Mouse (Mus musculus) ES-E14 (cell line): Measurements from ENCODE around the gene Man2b2. TPM values are rescaled to one million over a fixed set of nuclear protein-coding genes. Genes with fewer than 3 reads are reported as not detected.

Source experiments
- DNase-seq: peaks from one replicate; pipeline ENCODE4 v3.0.0-alpha.2; 2013; ENCODE audit warnings: low read depth, low spot score
- H3K27ac ChIP-seq: 2 replicates; pipeline ENCODE4 v1.5.1; 2012; ENCODE audit warnings: low read depth, mild to moderate bottlenecking, low read length, moderate library complexity, mixed read lengths; ENCODE audit not compliant: poor library complexity, insufficient read depth, severe bottlenecking
- H3K36me3 ChIP-seq: 2 replicates; pipeline ENCODE4 v1.6.1; 2012; ENCODE audit warnings: mild to moderate bottlenecking, low read length, moderate library complexity, mixed read lengths; ENCODE audit not compliant: control insufficient read depth, poor library complexity, insufficient read depth, severe bottlenecking
- H3K4me1 ChIP-seq, 2 experiments: fragments of 150-350 bp in 1 of 2; sonication (generic) in 1 of 2; 2 replicates each; pipeline ENCODE4 v1.6.1; 2012; ENCODE audit warnings: low read length in 2 of 2, mild to moderate bottlenecking in 1 of 2, mixed read lengths in 1 of 2; ENCODE audit not compliant: control insufficient read depth in 2 of 2, insufficient read depth in 2 of 2, poor library complexity in 1 of 2
- H3K4me3 ChIP-seq, 2 experiments: fragments of 150-350 bp in 1 of 2; sonication (generic) in 1 of 2; 2 replicates each; pipeline ENCODE4 v1.5.1; 2012; ENCODE audit warnings: low read length in 2 of 2, low read depth in 1 of 2, mild to moderate bottlenecking in 1 of 2, mixed read lengths in 1 of 2; ENCODE audit not compliant: insufficient read depth in 1 of 2, poor library complexity in 1 of 2, severe bottlenecking in 1 of 2
- H3K9ac ChIP-seq: 2 replicates; pipeline ENCODE4 v1.6.1; 2012; ENCODE audit warnings: low read depth, mild to moderate bottlenecking, low read length, mixed read lengths; ENCODE audit not compliant: poor library complexity, insufficient read depth, severe bottlenecking
- H3K9me3 ChIP-seq: fragments of 150-350 bp; sonication (generic); 2 replicates; pipeline ENCODE4 v1.6.1; 2012; ENCODE audit warnings: low read depth, mild to moderate bottlenecking, low read length; ENCODE audit not compliant: control insufficient read depth, insufficient read depth
- CHD2 ChIP-seq: IDR thresholded peaks from 2 replicates; pipeline ENCODE4 v1.6.1; 2014; ENCODE audit warnings: mild to moderate bottlenecking, low read depth, low read length, inconsistent platforms
- HCFC1 ChIP-seq: IDR thresholded peaks from 2 replicates; pipeline ENCODE4 v1.6.1; 2012; ENCODE audit warnings: low read length, inconsistent platforms, borderline replicate concordance; ENCODE audit not compliant: insufficient read depth
- MAFK ChIP-seq: IDR thresholded peaks from 2 replicates; pipeline ENCODE4 v1.6.1; 2014; ENCODE audit warnings: mild to moderate bottlenecking, low read depth, low read length, inconsistent platforms; ENCODE audit not compliant: insufficient read depth
- ZC3H11A ChIP-seq: IDR thresholded peaks from 2 replicates; pipeline ENCODE4 v1.6.1; 2012; ENCODE audit warnings: low read depth, mild to moderate bottlenecking, inconsistent platforms, low read length, borderline replicate concordance
- ZNF384 ChIP-seq: IDR thresholded peaks from 2 replicates; pipeline ENCODE4 v1.6.1; 2012; ENCODE audit warnings: low read depth, low read length, inconsistent platforms
- in situ Hi-C, 2 experiments: fragments of 600-800 bp; cut with MboI; formaldehyde crosslinking; loops; one replicate each; pipeline ENCODE4 v1.15.1; 2025; ENCODE audit warnings: low sequenced_read_pairs in 2 of 2, inconsistent platforms in 1 of 2; ENCODE audit not compliant: unreplicated experiment in 2 of 2
- total RNA-seq: library from RNA; depleted of rRNA; stranded (reverse); fragments of 300-350 nt; gene quantifications from 2 replicates; pipeline ENCODE4 v1.2.3, GENCODE M21; 2012

The Man2b2 gene
- total RNA-seq, 1 experiment, result 11.6 TPM

- TF ChIP-seq MAFK (no peak), ZNF384 (no peak), HCFC1 (no peak), ZC3H11A (no peak), CHD2 (no peak)
- in situ Hi-C loops, result no loop called here
Measured at GRCm38 (mm10) chr5:36875956-36876355, 45.5 kb upstream of the Man2b2 start.

GRCm38 (mm10) chr5:36870916-36871315 lies 40.5 kb upstream of the Man2b2 start:
- no peak for TF ChIP-seq HCFC1
- no peak for TF ChIP-seq CHD2
- TF ChIP-seq ZNF384, result no peak
- no peak for TF ChIP-seq MAFK
- TF ChIP-seq ZC3H11A, result no peak
- Histone ChIP-seq H3K27ac (no peak overlapping the region), H3K9ac (no peak overlapping the region), H3K36me3 (no peaks in the 10 kb centered on the region), H3K4me3 (no peak overlapping the region), H3K4me1 (peaks cover 0 to 2% of the 10 kb centered on the region in 2 experiments; a peak in 1 of 4 replicates), H3K9me3 (no peaks in the 10 kb centered on the region)
- DNase-seq, result no peak
- in situ Hi-C loops, result no loop called here

More at GRCm38 (mm10) chr5:36875956-36876355, 45.5 kb upstream of the Man2b2 start:
- Histone ChIP-seq H3K27ac (no peak overlapping the region), H3K4me3 (no peak overlapping the region), H3K9ac (no peak overlapping the region), H3K9me3 (no peaks in the 10 kb centered on the region), H3K4me1 (peaks cover 2 to 17% of the 10 kb centered on the region in 2 experiments; a peak in 1 of 4 replicates), H3K36me3 (no peaks in the 10 kb centered on the region; the same call in 1 of the 2 replicates)
- DNase-seq, result no peak

- Histone ChIP-seq H3K36me3 (no peaks in the 10 kb centered on the region), H3K9me3 (no peaks in the 10 kb centered on the region), H3K27ac (no peak overlapping the region), H3K9ac (peak overlapping the region; percentile 58), H3K4me3 (peak overlapping the region; percentile 72 to 74), H3K4me1 (peaks cover 0 to 2% of the 10 kb centered on the region in 2 experiments; a peak in 1 of 4 replicates)
- DNase-seq, result no peak
- in situ Hi-C loops, result no loop called here
- TF ChIP-seq CHD2, result no peak
- no peak for TF ChIP-seq ZNF384
- TF ChIP-seq MAFK, result peak; percentile 74
- no peak for TF ChIP-seq HCFC1
- no peak for TF ChIP-seq ZC3H11A
Measured at GRCm38 (mm10) chr5:36869578-36870236, 39.3 kb upstream of the Man2b2 start.

GRCm38 (mm10) chr5:36869186-36869577 lies 38.7 kb upstream of the Man2b2 start:
- H3K4me1 ChIP-seq, result peaks cover 0 to 2% of the 10 kb centered on the region in 2 experiments; a peak in 1 of 4 replicates
- H3K9ac ChIP-seq, result peak overlapping the region; percentile 23; the same call in 1 of the 2 replicates
- no peak for DNase-seq
- in situ Hi-C loops, result no loop called here
- no peaks in the 10 kb centered on the region for H3K9me3 ChIP-seq
- peak overlapping the region; percentile 72 to 74 for H3K4me3 ChIP-seq
- H3K36me3 ChIP-seq, result no peaks in the 10 kb centered on the region
- TF ChIP-seq MAFK (no peak), HCFC1 (no peak), CHD2 (no peak), ZC3H11A (no peak), ZNF384 (no peak)
- H3K27ac ChIP-seq, result no peak overlapping the region
